Mouse (Mus musculus) lung, embryonic 14.5 days (tissue): ENCODE measurements around the gene Ptgfrn. TPM values are rescaled to one million over a fixed set of nuclear protein-coding genes. Genes with fewer than 3 reads are reported as not detected.

ENCODE experiments used
- ATAC-seq: fragments of 200-750 bp; cut with Nextera tagmentation; 2 replicates; pipeline ENCODE4 v1.8.0; 2017; ENCODE audit warnings: mild to moderate bottlenecking, moderate TSS enrichment, moderate library complexity; ENCODE audit not compliant: insufficient read depth
- DNase-seq: peaks from one replicate; pipeline ENCODE4 v3.0.0-alpha.2; 2015
- H3K27ac ChIP-seq: fragments of 300-500 bp; sonication (generic); 2 replicates; pipeline ENCODE4 v1.5.1; 2014; ENCODE audit warnings: low read depth, mild to moderate bottlenecking, moderate library complexity
- H3K27me3 ChIP-seq: fragments of 300-500 bp; sonication (generic); 2 replicates; pipeline ENCODE4 v1.6.1; 2014; ENCODE audit warnings: low read length, control low read depth; ENCODE audit not compliant: insufficient read depth
- H3K36me3 ChIP-seq: fragments of 300-500 bp; sonication (generic); 2 replicates; pipeline ENCODE4 v1.6.1; 2014; ENCODE audit warnings: control low read depth; ENCODE audit not compliant: insufficient read depth
- H3K4me1 ChIP-seq: fragments of 300-500 bp; sonication (generic); 2 replicates; pipeline ENCODE4 v1.6.1; 2014; ENCODE audit warnings: antibody characterized with exemption, control low read depth; ENCODE audit not compliant: insufficient read depth
- H3K4me2 ChIP-seq: fragments of 300-500 bp; sonication (generic); 2 replicates; pipeline ENCODE4 v1.6.1; 2014; ENCODE audit warnings: mild to moderate bottlenecking
- H3K4me3 ChIP-seq: fragments of 300-500 bp; sonication (generic); 2 replicates; pipeline ENCODE4 v1.5.1; 2014; ENCODE audit warnings: low read depth, low read length
- H3K9ac ChIP-seq: fragments of 300-500 bp; sonication (generic); 2 replicates; pipeline ENCODE4 v1.6.1; 2014
- H3K9me3 ChIP-seq: fragments of 300-500 bp; sonication (generic); 2 replicates; pipeline ENCODE4 v1.6.1; 2016; ENCODE audit warnings: low read depth, low read length, control low read depth
- CTCF ChIP-seq: IDR thresholded peaks from 2 replicates; pipeline ENCODE4 v1.5.1; 2016; ENCODE audit warnings: antibody characterized with exemption, low read depth
- WGBS: fragments of 180-500 bp; shearing (Covaris S2); extraction: QIAGEN DNeasy Blood & Tissue Kit; methylation state at CpG from one replicate; pipeline ENCODE4 v1.1.7; 2014; 5-methylcytosine and 5-hydroxymethylcytosine counted together
- polyA plus RNA-seq: library from polyadenylated mRNA; unstranded; fragments of >200 nt; fragmentation: Nextera tagmentation; extraction: Ambion mirVana; gene quantifications from 2 replicates; pipeline ENCODE4 v1.2.1, GENCODE M21; 2014

Ptgfrn gene
- polyA plus RNA-seq, 1 experiment from 2014 or later: 7.9 TPM

- Histone ChIP-seq H3K4me1 (peaks cover 4% of the 10 kb centered on the region; the same call in 1 of the 2 replicates), H3K9ac (no peak overlapping the region), H3K27me3 (no peaks in the 10 kb centered on the region), H3K27ac (no peak overlapping the region), H3K4me2 (no peak overlapping the region), H3K4me3 (no peak overlapping the region), H3K36me3 (no peaks in the 10 kb centered on the region), H3K9me3 (no peaks in the 10 kb centered on the region)
- DNase-seq: no peak
- no peak for ATAC-seq
- no peak for TF ChIP-seq CTCF
- 83% methylated on average over 1 of the region's 1 CpGs for WGBS
Measured at GRCm38 (mm10) chr3:101030630-101031029, 79.4 kb downstream of the Ptgfrn start.

DNA sequence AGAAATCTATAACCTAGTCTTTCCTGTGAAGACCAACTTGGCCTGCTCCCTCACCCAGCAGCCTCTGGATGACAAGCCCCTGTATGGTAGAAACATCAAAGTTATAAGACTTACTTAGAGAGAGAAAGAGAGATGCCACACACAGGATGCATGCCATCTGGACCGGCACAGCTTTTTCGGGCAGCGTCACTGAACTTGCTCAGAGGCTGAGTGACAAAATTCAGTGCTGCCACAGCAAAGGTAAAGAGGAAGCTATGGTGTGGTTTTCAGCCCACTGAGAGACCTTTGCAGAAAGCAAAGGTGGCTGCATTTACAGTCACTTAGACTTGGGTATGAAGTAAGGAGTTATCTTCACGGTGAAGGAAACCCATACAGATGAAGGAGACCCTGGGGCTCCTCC, 80.7 kb downstream of the Ptgfrn start, which contains the start of gene Cd101:
Cd101 (minus strand) TSS at position 218 of the 400 bp plus-strand sequence.
- H3K9ac ChIP-seq: no peak within 1 kb of the TSS
- H3K27ac ChIP-seq: no peak within 1 kb of the TSS
- ATAC-seq: no peak
- no peak for TF ChIP-seq CTCF
- H3K4me2 ChIP-seq: no peak within 1 kb of the TSS
- H3K27me3 ChIP-seq: no peaks in the 10 kb centered on the region
- no peaks in the 10 kb centered on the region for H3K36me3 ChIP-seq
- H3K9me3 ChIP-seq: no peaks in the 10 kb centered on the region
- no peak for DNase-seq
- 81% methylated on average over 4 of the region's 4 CpGs for WGBS
- H3K4me1 ChIP-seq: peaks cover 4% of the 10 kb centered on the region; the same call in 1 of the 2 replicates
- no peak within 1 kb of the TSS for H3K4me3 ChIP-seq

DNA sequence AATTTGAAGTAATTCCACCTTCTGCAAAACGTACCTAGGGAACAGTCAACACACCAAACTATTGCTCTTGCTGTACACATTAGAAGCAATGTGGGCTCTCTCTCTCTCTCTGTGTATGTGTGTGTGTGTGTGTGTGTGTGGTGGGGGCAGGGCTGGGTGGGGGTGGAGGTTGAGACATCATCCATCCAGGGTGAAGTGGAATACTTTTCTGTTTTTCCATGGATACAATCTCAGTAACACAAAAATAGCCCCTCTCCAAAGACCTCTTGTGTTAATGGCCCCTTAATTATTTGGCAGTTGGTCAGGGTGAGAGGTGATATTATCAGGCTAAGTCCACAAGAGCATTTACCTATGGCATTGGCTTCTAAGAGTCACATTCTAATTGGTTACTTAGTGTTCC, 83.3 kb downstream of the Ptgfrn start:
- Histone ChIP-seq H3K4me1 (peaks cover 3% of the 10 kb centered on the region; the same call in 1 of the 2 replicates), H3K27me3 (no peaks in the 10 kb centered on the region), H3K36me3 (no peaks in the 10 kb centered on the region), H3K9me3 (no peaks in the 10 kb centered on the region), H3K4me2 (no peak overlapping the region), H3K27ac (no peak overlapping the region), H3K9ac (no peak overlapping the region), H3K4me3 (no peak overlapping the region)
- no peak for TF ChIP-seq CTCF
- DNase-seq (no peak), ATAC-seq (no peak)
- 51% methylated on average over 1 of the region's 1 CpGs for WGBS

- Histone ChIP-seq H3K4me1 (no peaks in the 10 kb centered on the region), H3K4me3 (no peak overlapping the region), H3K27me3 (no peaks in the 10 kb centered on the region), H3K9me3 (no peaks in the 10 kb centered on the region), H3K4me2 (no peak overlapping the region), H3K9ac (no peak overlapping the region), H3K36me3 (no peaks in the 10 kb centered on the region), H3K27ac (no peak overlapping the region)
- DNase-seq: no peak
- ATAC-seq: no peak
- no peak for TF ChIP-seq CTCF
- WGBS: 80% methylated on average over 6 of the region's 6 CpGs
Measured at GRCm38 (mm10) chr3:101022967-101023366, 87.1 kb downstream of the Ptgfrn start.

GRCm38 (mm10) chr3:101021481-101022051, 88.5 kb downstream of the Ptgfrn start:
- no peak overlapping the region for H3K4me2 ChIP-seq
- H3K9me3 ChIP-seq: no peaks in the 10 kb centered on the region
- no peak for ATAC-seq
- no peaks in the 10 kb centered on the region for H3K27me3 ChIP-seq
- H3K27ac ChIP-seq: no peak overlapping the region
- WGBS: 72% methylated on average over 8 of the region's 8 CpGs
- DNase-seq: no peak
- H3K9ac ChIP-seq: no peak overlapping the region
- no peak for TF ChIP-seq CTCF
- no peaks in the 10 kb centered on the region for H3K36me3 ChIP-seq
- no peak overlapping the region for H3K4me3 ChIP-seq
- H3K4me1 ChIP-seq: no peaks in the 10 kb centered on the region

DNA sequence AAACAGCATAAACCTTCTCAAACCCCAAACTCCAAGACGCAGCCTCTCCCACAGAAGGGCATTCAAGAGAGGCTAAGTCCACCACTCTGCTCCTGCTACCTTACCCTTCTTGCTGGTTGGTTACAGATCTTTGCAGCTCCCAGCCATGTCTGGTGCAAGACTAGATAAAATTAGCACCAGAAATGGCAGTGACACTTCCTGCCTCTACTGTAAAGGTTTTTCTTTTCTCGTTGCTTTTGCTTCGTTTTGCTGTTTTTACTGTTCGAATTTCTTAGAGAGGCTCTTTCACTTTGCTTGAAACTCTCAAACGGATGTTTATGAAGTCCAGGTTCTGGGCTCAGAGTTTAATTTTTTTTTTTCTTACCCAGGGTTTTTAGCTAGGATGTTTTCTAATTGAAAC, 89.0 kb downstream of the Ptgfrn start:
- Histone ChIP-seq H3K36me3 (no peaks in the 10 kb centered on the region), H3K9ac (no peak overlapping the region), H3K4me1 (no peaks in the 10 kb centered on the region), H3K27ac (no peak overlapping the region), H3K27me3 (no peaks in the 10 kb centered on the region), H3K4me3 (no peak overlapping the region), H3K4me2 (no peak overlapping the region), H3K9me3 (no peaks in the 10 kb centered on the region)
- WGBS: 75% methylated on average over 5 of the region's 5 CpGs
- no peak for DNase-seq
- no peak for ATAC-seq
- TF ChIP-seq CTCF: no peak

GRCm38 (mm10) chr3:101018494-101018893, 91.6 kb downstream of the Ptgfrn start:
- Histone ChIP-seq H3K4me1 (no peaks in the 10 kb centered on the region), H3K9ac (no peak overlapping the region), H3K27me3 (no peaks in the 10 kb centered on the region), H3K27ac (no peak overlapping the region), H3K4me3 (no peak overlapping the region), H3K4me2 (no peak overlapping the region), H3K9me3 (no peaks in the 10 kb centered on the region), H3K36me3 (no peaks in the 10 kb centered on the region)
- DNase-seq: no peak
- TF ChIP-seq CTCF: no peak
- WGBS: 76% methylated on average over 6 of the region's 6 CpGs
- ATAC-seq: no peak
